8 mouse cellular contexts compared by ENCODE assay signal in the genomic region with DNA sequence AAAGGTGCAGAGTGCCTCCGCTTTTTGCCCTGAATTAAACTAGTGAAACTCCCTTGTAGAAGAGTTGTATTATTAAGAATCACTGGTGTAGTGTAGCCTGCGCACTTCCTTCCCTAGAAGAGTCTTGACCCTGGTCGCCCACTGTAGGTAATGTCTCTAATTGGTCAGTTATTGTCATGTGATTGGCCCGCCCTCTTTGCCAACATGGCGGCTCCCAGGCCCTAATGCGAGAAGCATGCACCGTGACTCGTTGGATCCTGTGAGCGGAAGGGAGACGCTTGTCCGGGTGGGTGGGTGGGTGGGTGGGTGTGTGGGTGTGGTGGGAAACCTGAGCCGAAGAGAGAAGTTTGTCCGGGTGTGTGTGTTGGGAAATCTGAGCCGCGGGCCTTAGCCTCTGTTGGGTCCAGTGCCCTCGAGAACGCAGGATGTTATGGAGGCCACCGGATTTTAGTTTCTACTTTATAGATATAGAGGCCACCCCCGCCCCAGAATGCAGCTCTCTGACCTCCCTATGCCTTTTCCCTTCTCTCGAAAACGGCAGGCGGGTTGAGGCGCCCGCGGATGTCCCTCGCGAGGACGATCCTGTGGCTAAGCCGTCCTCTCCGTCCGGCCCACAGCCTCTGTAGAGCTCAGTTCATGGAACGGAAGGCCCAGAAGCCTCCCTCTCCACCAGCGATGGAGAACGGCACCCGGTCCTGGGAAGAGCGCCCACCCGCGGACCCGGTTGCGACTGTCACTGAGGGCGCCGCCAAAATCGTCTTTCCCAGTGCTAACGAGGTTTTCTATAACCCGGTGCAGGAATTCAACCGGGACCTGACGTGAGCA. TPM values are rescaled to one million over a fixed set of nuclear protein-coding genes. Genes with fewer than 3 reads are reported as not detected.
DNase-seq lines count a peak whose midpoint lies in the region; ATAC-seq and TF ChIP-seq lines count a peak whose summit lies in the region.

No protein-coding gene starts in this region.

- peak overlapping the region; percentile 82 for H3K27ac ChIP-seq in embryonic facial prominence, embryonic 13.5 days
- peak overlapping the region; percentile 43; the same call in 1 of the 2 replicates for H3K27ac ChIP-seq in kidney, embryonic 14.5 days (ENCODE audit: low read depth, low read length)
- peak overlapping the region; percentile 82 for H3K27ac ChIP-seq in limb, embryonic 14.5 days (replicated peaks; ENCODE audit: low read depth, low read length)
- H3K27ac ChIP-seq in midbrain, embryonic 16.5 days (ENCODE audit: low read length): no peak overlapping the region

- H3K9ac ChIP-seq in embryonic facial prominence, embryonic 13.5 days: peak overlapping the region; percentile 87
- H3K9ac ChIP-seq in kidney, embryonic 14.5 days (ENCODE audit: low read depth, low read length): peak overlapping the region; percentile 77
- peak overlapping the region; percentile 80 for H3K9ac ChIP-seq in limb, embryonic 14.5 days (ENCODE audit: low read depth, low read length, severe bottlenecking)
- peak overlapping the region; percentile 71 for H3K9ac ChIP-seq in midbrain, embryonic 16.5 days (ENCODE audit: low read depth, low read length)

- TF ChIP-seq POLR2A in limb, embryonic 14.5 days (IDR thresholded peaks at IDR 0.05; ENCODE audit: borderline replicate concordance, extremely low read depth, insufficient read depth, insufficient read length): no peak

- peaks cover 42% of the 10 kb centered on the region for H3K4me1 ChIP-seq in embryonic facial prominence, embryonic 13.5 days
- peaks cover 25% of the 10 kb centered on the region for H3K4me1 ChIP-seq in kidney, embryonic 14.5 days (ENCODE audit: control insufficient read depth, insufficient read depth, low read length)
- H3K4me1 ChIP-seq in limb, embryonic 14.5 days (ENCODE audit: control insufficient read depth, insufficient read depth, low read length): peaks cover 34% of the 10 kb centered on the region
- peaks cover 37% of the 10 kb centered on the region for H3K4me1 ChIP-seq in midbrain, embryonic 16.5 days (ENCODE audit: control insufficient read depth, insufficient read depth, low read length)

- ATAC-seq in embryonic facial prominence, embryonic 13.5 days (ENCODE audit: insufficient number of reproducible peaks, insufficient read depth, low FRiP score, low TSS enrichment, low read depth): peak; percentile 77
- ATAC-seq in kidney, embryonic 14.5 days (ENCODE audit: low FRiP score, low TSS enrichment): peak; percentile 84
- ATAC-seq in limb, embryonic 14.5 days (ENCODE audit: low FRiP score, low read depth): peak; percentile 88
- ATAC-seq in midbrain, embryonic 16.5 days: peak; percentile 86

- no peaks in the 10 kb centered on the region for H3K9me3 ChIP-seq in embryonic facial prominence, embryonic 13.5 days
- no peaks in the 10 kb centered on the region for H3K9me3 ChIP-seq in kidney, embryonic 14.5 days (ENCODE audit: control insufficient read depth, low read length)
- H3K9me3 ChIP-seq in limb, embryonic 14.5 days (ENCODE audit: control insufficient read depth, low read length): no peaks in the 10 kb centered on the region
- H3K9me3 ChIP-seq in midbrain, embryonic 16.5 days (replicated peaks; ENCODE audit: control insufficient read depth, low read length, poor library complexity, severe bottlenecking): no peaks in the 10 kb centered on the region

- under 1% methylated on average over 47 of the region's 47 CpGs for WGBS in embryonic facial prominence, embryonic 13.5 days
- WGBS in kidney, embryonic 14.5 days: under 1% methylated on average over 47 of the region's 47 CpGs
- under 1% methylated on average over 47 of the region's 47 CpGs for WGBS in limb, embryonic 14.5 days
- under 1% methylated on average over 47 of the region's 47 CpGs for WGBS in midbrain, embryonic 16.5 days

- peak overlapping the region; percentile 84 for H3K4me3 ChIP-seq in embryonic facial prominence, embryonic 13.5 days
- H3K4me3 ChIP-seq in kidney, embryonic 14.5 days (ENCODE audit: low read length): peak overlapping the region; percentile 78
- H3K4me3 ChIP-seq in limb, embryonic 14.5 days (replicated peaks; ENCODE audit: low read length): peak overlapping the region; percentile 78
- H3K4me3 ChIP-seq in midbrain, embryonic 16.5 days (ENCODE audit: low read depth, low read length): peak overlapping the region; percentile 64

- no peaks in the 10 kb centered on the region for H3K27me3 ChIP-seq in embryonic facial prominence, embryonic 13.5 days
- no peaks in the 10 kb centered on the region for H3K27me3 ChIP-seq in kidney, embryonic 14.5 days (ENCODE audit: control insufficient read depth, insufficient read depth, low read length)
- no peaks in the 10 kb centered on the region for H3K27me3 ChIP-seq in limb, embryonic 14.5 days (ENCODE audit: control insufficient read depth, insufficient read depth, low read length)
- no peaks in the 10 kb centered on the region for H3K27me3 ChIP-seq in midbrain, embryonic 16.5 days (ENCODE audit: control insufficient read depth, insufficient read depth, low read depth, low read length)

- H3K36me3 ChIP-seq in embryonic facial prominence, embryonic 13.5 days: peaks cover 31% of the 10 kb centered on the region
- peaks cover 29% of the 10 kb centered on the region; the same call in 1 of the 2 replicates for H3K36me3 ChIP-seq in kidney, embryonic 14.5 days (ENCODE audit: control insufficient read depth, insufficient read depth, low read length)
- H3K36me3 ChIP-seq in limb, embryonic 14.5 days (ENCODE audit: control insufficient read depth, insufficient read depth, low read length): peaks cover 34% of the 10 kb centered on the region
- peaks cover 3% of the 10 kb centered on the region; the same call in 1 of the 2 replicates for H3K36me3 ChIP-seq in midbrain, embryonic 16.5 days (ENCODE audit: control insufficient read depth, insufficient read depth, low read length)

- peak; percentile 99 for DNase-seq in 3T3-L1 (ENCODE audit: low read depth, low spot score)
- peak; percentile 82 for DNase-seq in adrenal gland, postnatal 25 days
- DNase-seq in heart, adult 9 months (ENCODE audit: low spot score in 2 of 2): peak; percentile 92 to 94
- DNase-seq in limb, embryonic 14.5 days (ENCODE audit: low spot score): peak; percentile 94
- DNase-seq in spleen, postnatal 10 days (ENCODE audit: low spot score in 2 of 2): peak; percentile 82 to 91

- H3K4me2 ChIP-seq in embryonic facial prominence, embryonic 13.5 days: peak overlapping the region; percentile 91
- H3K4me2 ChIP-seq in kidney, embryonic 14.5 days (replicated peaks; ENCODE audit: low read depth, low read length): peak overlapping the region; percentile 85
- peak overlapping the region; percentile 89 for H3K4me2 ChIP-seq in limb, embryonic 14.5 days (replicated peaks; ENCODE audit: low read depth, low read length, severe bottlenecking)
- H3K4me2 ChIP-seq in midbrain, embryonic 16.5 days (ENCODE audit: low read length): peak overlapping the region; percentile 65

RNA-seq across cellular contexts. Expression of a gene that starts 1.6 kb away (rescaled TPM):
- 73.9 and 76.0 TPM in 2 replicates for total RNA-seq in adrenal gland, postnatal 25 days (2021)
- 16.3 and 16.6 TPM in 2 replicates for polyA plus RNA-seq in embryonic facial prominence, embryonic 13.5 days (2015; fragmentation: Nextera tagmentation; extraction: Ambion mirVana)
- 28.1 and 33.1 TPM in 2 replicates for polyA plus RNA-seq in kidney, embryonic 14.5 days (2014; fragmentation: Nextera tagmentation; extraction: Ambion mirVana)
- 68.8 and 86.2 TPM in 2 replicates for polyA plus RNA-seq in limb, embryonic 14.5 days (2012; rRNA removed)
- 18.5 and 19.8 TPM in 2 replicates for polyA plus RNA-seq in limb, embryonic 14.5 days (2014; fragmentation: Nextera tagmentation; extraction: Ambion mirVana)
- polyA plus RNA-seq in midbrain, embryonic 16.5 days (2015; fragmentation: Nextera tagmentation; extraction: Ambion mirVana): 13.0 and 14.2 TPM in 2 replicates

RNA-seq across cellular contexts. Expression of a gene that starts 3.2 kb away (rescaled TPM):
- total RNA-seq in adrenal gland, postnatal 25 days (2021): 75.1 and 83.9 TPM in 2 replicates
- 71.3 and 78.6 TPM in 2 replicates for polyA plus RNA-seq in embryonic facial prominence, embryonic 13.5 days (2015; fragmentation: Nextera tagmentation; extraction: Ambion mirVana)
- polyA plus RNA-seq in kidney, embryonic 14.5 days (2014; fragmentation: Nextera tagmentation; extraction: Ambion mirVana): 65.4 and 82.3 TPM in 2 replicates
- polyA plus RNA-seq in limb, embryonic 14.5 days (2012; rRNA removed): 144 and 158 TPM in 2 replicates
- 71.0 and 71.7 TPM in 2 replicates for polyA plus RNA-seq in limb, embryonic 14.5 days (2014; fragmentation: Nextera tagmentation; extraction: Ambion mirVana)
- 59.0 and 68.1 TPM in 2 replicates for polyA plus RNA-seq in midbrain, embryonic 16.5 days (2015; fragmentation: Nextera tagmentation; extraction: Ambion mirVana)

RNA-seq across cellular contexts. Expression of a gene that starts 12.0 kb away (rescaled TPM):
- 3.1 and 3.8 TPM in 2 replicates for total RNA-seq in adrenal gland, postnatal 25 days (2021)
- 4.8 and 4.9 TPM in 2 replicates for polyA plus RNA-seq in embryonic facial prominence, embryonic 13.5 days (2015; fragmentation: Nextera tagmentation; extraction: Ambion mirVana)
- 6.3 and 8.9 TPM in 2 replicates for polyA plus RNA-seq in kidney, embryonic 14.5 days (2014; fragmentation: Nextera tagmentation; extraction: Ambion mirVana)
- 7.1 and 7.6 TPM in 2 replicates for polyA plus RNA-seq in limb, embryonic 14.5 days (2012; rRNA removed)
- 5.6 and 6.2 TPM in 2 replicates for polyA plus RNA-seq in limb, embryonic 14.5 days (2014; fragmentation: Nextera tagmentation; extraction: Ambion mirVana)
- polyA plus RNA-seq in midbrain, embryonic 16.5 days (2015; fragmentation: Nextera tagmentation; extraction: Ambion mirVana): 2.2 and 3.1 TPM in 2 replicates

RNA-seq across cellular contexts. Expression of a gene that starts 26.7 kb away (rescaled TPM):
- total RNA-seq in adrenal gland, postnatal 25 days (2021): 19.6 and 22.3 TPM in 2 replicates
- 64.3 and 67.6 TPM in 2 replicates for polyA plus RNA-seq in embryonic facial prominence, embryonic 13.5 days (2015; fragmentation: Nextera tagmentation; extraction: Ambion mirVana)
- 81.9 and 88.9 TPM in 2 replicates for polyA plus RNA-seq in kidney, embryonic 14.5 days (2014; fragmentation: Nextera tagmentation; extraction: Ambion mirVana)
- 33.3 and 38.2 TPM in 2 replicates for polyA plus RNA-seq in limb, embryonic 14.5 days (2012; rRNA removed)
- 66.0 and 70.1 TPM in 2 replicates for polyA plus RNA-seq in limb, embryonic 14.5 days (2014; fragmentation: Nextera tagmentation; extraction: Ambion mirVana)
- 13.0 and 16.3 TPM in 2 replicates for polyA plus RNA-seq in midbrain, embryonic 16.5 days (2015; fragmentation: Nextera tagmentation; extraction: Ambion mirVana)

RNA-seq across cellular contexts. Expression of a gene that starts 33.5 kb away (rescaled TPM):
- not detected in 2 replicates for total RNA-seq in adrenal gland, postnatal 25 days (2021)
- polyA plus RNA-seq in embryonic facial prominence, embryonic 13.5 days (2015; fragmentation: Nextera tagmentation; extraction: Ambion mirVana): 6.1 and 6.2 TPM in 2 replicates
- 1.7 and 2.8 TPM in 2 replicates for polyA plus RNA-seq in kidney, embryonic 14.5 days (2014; fragmentation: Nextera tagmentation; extraction: Ambion mirVana)
- polyA plus RNA-seq in limb, embryonic 14.5 days (2012; rRNA removed): 4.3 and 4.8 TPM in 2 replicates
- 5.7 and 6.0 TPM in 2 replicates for polyA plus RNA-seq in limb, embryonic 14.5 days (2014; fragmentation: Nextera tagmentation; extraction: Ambion mirVana)
- polyA plus RNA-seq in midbrain, embryonic 16.5 days (2015; fragmentation: Nextera tagmentation; extraction: Ambion mirVana): 0.80 and 1.1 TPM in 2 replicates
